Mouse (Mus musculus): ENCODE measurements at regions not wholly inside any gene's neighbourhood (a gene's known extent, or its start where the extent isn't known, plus 50 kb on each side); places are given as distances from the start of the nearest gene placed in this dataset.

- Histone ChIP-seq H3K79me2 (ENCODE audit: control insufficient read depth, insufficient read depth) (no peaks in the 10 kb centered on the region), H3ac (ENCODE audit: control insufficient read depth, insufficient read length) (no peak overlapping the region), H3K4me3 (no peak overlapping the region), H3K36me3 (ENCODE audit: control insufficient read depth, insufficient read depth) (no peaks in the 10 kb centered on the region), H3K27me3 (ENCODE audit: control insufficient read depth, insufficient read depth, insufficient read length) (no peaks in the 10 kb centered on the region), H3K4me2 (ENCODE audit: low read depth) (no peak overlapping the region)
- TF ChIP-seq REST (IDR thresholded peaks at IDR 0.05; ENCODE audit: insufficient read depth, insufficient read length) (no peak), USF1 (IDR thresholded peaks at IDR 0.05; ENCODE audit: low read depth) (no peak), MYOG (IDR thresholded peaks at IDR 0.05; ENCODE audit: control insufficient read depth in 1 of 3, insufficient read depth in 1 of 3, insufficient read length in 2 of 3, low read depth in 2 of 3) (no peak), MYOD1 (IDR thresholded peaks at IDR 0.05; ENCODE audit: control insufficient read depth in 1 of 3, insufficient read length in 2 of 3, low read depth in 2 of 3) (no peak), TCF3 (IDR thresholded peaks at IDR 0.05; ENCODE audit: insufficient read length, low read depth) (no peak), POLR2A (IDR thresholded peaks at IDR 0.05; ENCODE audit: insufficient read length, low read depth) (no peak), TCF12 (IDR thresholded peaks at IDR 0.05; ENCODE audit: insufficient read depth, poor library complexity, severe bottlenecking) (no peak), MAX (IDR thresholded peaks at IDR 0.05; ENCODE audit: low read depth) (no peak), POLR2AphosphoS2 (IDR thresholded peaks at IDR 0.05; ENCODE audit: insufficient read length, low read depth) (no peak)
Observed at GRCm38 (mm10) chr3:148315286-148315685, 675.1 kb downstream of the Adgrl2 start.

DNA sequence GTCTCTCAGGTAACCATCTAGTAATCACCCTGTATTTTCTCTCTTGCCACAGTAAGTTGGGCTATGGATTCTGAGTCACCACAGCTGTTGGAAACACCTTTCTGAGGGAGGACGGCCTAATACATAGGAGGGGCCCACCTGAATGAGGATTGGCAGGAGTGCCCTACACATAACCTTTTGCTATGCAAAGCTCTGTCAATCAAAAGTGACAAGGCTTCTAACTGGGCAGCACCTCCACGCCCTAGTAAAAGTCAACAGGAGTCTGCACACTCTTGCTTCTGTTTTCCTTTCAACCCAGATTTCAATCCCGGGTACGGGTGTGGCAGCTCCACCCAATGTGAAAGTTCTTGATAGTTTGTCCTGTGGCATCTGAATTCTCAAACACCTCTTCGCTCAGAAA, 694.8 kb downstream of the Adgrl2 start:
- Histone ChIP-seq H3K4me3 (no peak overlapping the region), H3ac (ENCODE audit: control insufficient read depth, insufficient read length) (no peak overlapping the region), H3K36me3 (ENCODE audit: control insufficient read depth, insufficient read depth) (no peaks in the 10 kb centered on the region), H3K79me2 (ENCODE audit: control insufficient read depth, insufficient read depth) (no peaks in the 10 kb centered on the region), H3K4me2 (ENCODE audit: low read depth) (no peak overlapping the region), H3K27me3 (ENCODE audit: control insufficient read depth, insufficient read depth, insufficient read length) (no peaks in the 10 kb centered on the region)
- TF ChIP-seq E2F4 (IDR thresholded peaks at IDR 0.05; ENCODE audit: insufficient read depth) (no peak), REST (IDR thresholded peaks at IDR 0.05; ENCODE audit: insufficient read depth, insufficient read length) (no peak), MAX (IDR thresholded peaks at IDR 0.05; ENCODE audit: low read depth) (no peak), POLR2A (IDR thresholded peaks at IDR 0.05; ENCODE audit: insufficient read length, low read depth) (no peak), CEBPB (IDR thresholded peaks at IDR 0.05; ENCODE audit: insufficient read depth, poor library complexity, severe bottlenecking) (no peak), TCF12 (IDR thresholded peaks at IDR 0.05; ENCODE audit: insufficient read depth, poor library complexity, severe bottlenecking) (no peak), TCF3 (IDR thresholded peaks at IDR 0.05; ENCODE audit: insufficient read length, low read depth) (no peak), USF1 (IDR thresholded peaks at IDR 0.05; ENCODE audit: low read depth) (no peak), POLR2AphosphoS2 (IDR thresholded peaks at IDR 0.05; ENCODE audit: insufficient read length, low read depth) (no peak), SRF (IDR thresholded peaks at IDR 0.05; ENCODE audit: control insufficient read depth, insufficient read length, low read depth) (no peak), MYOD1 (IDR thresholded peaks at IDR 0.05; ENCODE audit: control insufficient read depth in 1 of 3, insufficient read length in 2 of 3, low read depth in 2 of 3) (no peak)

DNA sequence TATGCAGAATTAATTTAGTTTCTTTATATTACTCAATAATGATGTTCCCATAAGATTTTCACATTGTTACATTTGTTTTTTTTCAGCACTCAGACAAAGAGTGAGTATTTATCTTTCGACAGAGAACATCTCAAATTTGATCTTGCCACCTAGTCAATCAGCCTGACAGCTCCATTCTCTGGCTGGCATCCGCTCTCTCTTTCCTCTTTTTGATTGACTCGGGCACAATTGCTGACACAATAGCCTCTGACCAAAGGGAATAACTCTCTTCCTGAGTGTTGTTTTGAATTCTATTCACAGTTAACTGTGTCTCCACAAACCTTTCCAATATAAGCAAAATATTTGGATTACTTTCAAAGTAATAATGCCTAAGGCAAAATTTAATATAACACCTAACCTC, 711.4 kb downstream of the Adgrl2 start:
- Histone ChIP-seq H3K36me3 (ENCODE audit: control insufficient read depth, insufficient read depth) (no peaks in the 10 kb centered on the region), H3K4me3 (no peak overlapping the region), H3K4me2 (ENCODE audit: low read depth) (no peak overlapping the region), H3K27me3 (ENCODE audit: control insufficient read depth, insufficient read depth, insufficient read length) (no peaks in the 10 kb centered on the region), H3K79me2 (ENCODE audit: control insufficient read depth, insufficient read depth) (no peaks in the 10 kb centered on the region), H3ac (ENCODE audit: control insufficient read depth, insufficient read length) (no peak overlapping the region)
- TF ChIP-seq MAX (IDR thresholded peaks at IDR 0.05; ENCODE audit: low read depth) (no peak), MYOG (IDR thresholded peaks at IDR 0.05; ENCODE audit: control insufficient read depth in 1 of 3, insufficient read depth in 1 of 3, insufficient read length in 2 of 3, low read depth in 2 of 3) (no peak), TCF3 (IDR thresholded peaks at IDR 0.05; ENCODE audit: insufficient read length, low read depth) (no peak), MYOD1 (IDR thresholded peaks at IDR 0.05; ENCODE audit: control insufficient read depth in 1 of 3, insufficient read length in 2 of 3, low read depth in 2 of 3) (no peak), CEBPB (IDR thresholded peaks at IDR 0.05; ENCODE audit: insufficient read depth, poor library complexity, severe bottlenecking) (no peak), REST (IDR thresholded peaks at IDR 0.05; ENCODE audit: insufficient read depth, insufficient read length) (no peak), USF1 (IDR thresholded peaks at IDR 0.05; ENCODE audit: low read depth) (no peak), E2F4 (IDR thresholded peaks at IDR 0.05; ENCODE audit: insufficient read depth) (no peak), POLR2A (IDR thresholded peaks at IDR 0.05; ENCODE audit: insufficient read length, low read depth) (no peak), SRF (IDR thresholded peaks at IDR 0.05; ENCODE audit: control insufficient read depth, insufficient read length, low read depth) (no peak), POLR2AphosphoS2 (IDR thresholded peaks at IDR 0.05; ENCODE audit: insufficient read length, low read depth) (no peak)

DNA sequence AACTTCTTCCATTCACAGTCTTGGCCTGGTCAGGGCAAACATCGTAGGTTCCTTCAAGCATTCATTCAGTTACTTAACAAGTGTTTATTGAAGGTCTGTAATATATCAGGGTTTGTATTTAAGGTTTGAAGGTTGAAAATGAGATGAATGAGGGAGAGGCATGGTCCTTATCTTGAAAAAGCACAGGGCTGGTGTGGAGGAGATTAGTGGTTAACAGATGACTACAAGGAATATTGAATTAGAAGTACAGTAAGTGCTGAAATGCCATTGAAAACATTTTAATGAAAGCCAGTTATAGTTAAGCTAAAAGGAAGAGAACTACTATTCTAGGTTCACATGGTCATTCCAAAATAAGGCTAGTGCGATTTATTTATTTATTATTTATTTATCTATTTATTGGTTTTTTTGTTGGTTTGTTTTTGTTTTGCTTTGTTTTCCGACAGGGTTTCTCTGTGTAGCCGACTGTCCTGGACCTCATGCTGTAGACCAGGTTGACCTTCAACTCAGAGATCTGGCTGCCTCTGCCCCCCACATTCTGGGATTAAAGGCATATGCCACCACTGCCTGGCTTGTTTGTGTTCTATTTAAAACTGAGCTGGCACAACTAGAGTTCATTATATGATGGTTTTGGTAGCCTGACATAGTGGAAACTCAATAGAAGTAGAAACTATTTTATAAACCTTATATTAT, 718.1 kb downstream of the Adgrl2 start:
- H3K79me2 ChIP-seq (ENCODE audit: control insufficient read depth, insufficient read depth): no peaks in the 10 kb centered on the region
- H3K4me2 ChIP-seq (ENCODE audit: low read depth): no peak overlapping the region
- TF ChIP-seq POLR2AphosphoS2 (IDR thresholded peaks at IDR 0.05; ENCODE audit: insufficient read length, low read depth) (no peak), TCF12 (IDR thresholded peaks at IDR 0.05; ENCODE audit: insufficient read depth, poor library complexity, severe bottlenecking) (no peak), MYOD1 (IDR thresholded peaks at IDR 0.05; ENCODE audit: control insufficient read depth in 1 of 3, insufficient read length in 2 of 3, low read depth in 2 of 3) (no peak), MAX (IDR thresholded peaks at IDR 0.05; ENCODE audit: low read depth) (no peak), REST (IDR thresholded peaks at IDR 0.05; ENCODE audit: insufficient read depth, insufficient read length) (no peak), POLR2A (IDR thresholded peaks at IDR 0.05; ENCODE audit: insufficient read length, low read depth) (no peak), USF1 (IDR thresholded peaks at IDR 0.05; ENCODE audit: low read depth) (no peak), E2F4 (IDR thresholded peaks at IDR 0.05; ENCODE audit: insufficient read depth) (no peak), SRF (IDR thresholded peaks at IDR 0.05; ENCODE audit: control insufficient read depth, insufficient read length, low read depth) (no peak)
- H3ac ChIP-seq (ENCODE audit: control insufficient read depth, insufficient read length): no peak overlapping the region
- no peaks in the 10 kb centered on the region for H3K27me3 ChIP-seq (ENCODE audit: control insufficient read depth, insufficient read depth, insufficient read length)
- H3K36me3 ChIP-seq (ENCODE audit: control insufficient read depth, insufficient read depth): no peaks in the 10 kb centered on the region
- no peak overlapping the region for H3K4me3 ChIP-seq
